Mouse (Mus musculus): ENCODE results near the gene Gm20388. TPM values are rescaled to one million over a fixed set of nuclear protein-coding genes. Genes with fewer than 3 reads are reported as not detected.
A peak's percentile ranks its signal among the peaks of the same experiment; 100 is the strongest.

Gm20388 gene
- polyA plus RNA-seq, 1 experiment from 2014 or later, result not detected

- DNase-seq (ENCODE audit: low spot score), result no peak
- ATAC-seq (ENCODE audit: low FRiP score, low TSS enrichment), result no peak
- Histone ChIP-seq H3K36me3 (ENCODE audit: control insufficient read depth, insufficient read depth, low read length) (no peaks in the 10 kb centered on the region), H3K27me3 (ENCODE audit: control insufficient read depth, insufficient read depth, low read length) (no peaks in the 10 kb centered on the region), H3K9ac (ENCODE audit: low read length) (no peak overlapping the region), H3K9me3 (ENCODE audit: control insufficient read depth, low read length) (no peaks in the 10 kb centered on the region), H3K27ac (replicated peaks) (no peak overlapping the region), H3K4me1 (replicated peaks; ENCODE audit: control insufficient read depth, insufficient read depth) (peaks cover 3% of the 10 kb centered on the region; the same call in 1 of the 2 replicates), H3K4me3 (ENCODE audit: low read depth, low read length) (no peak overlapping the region), H3K4me2 (replicated peaks; ENCODE audit: low read depth) (no peak overlapping the region)
- 14% methylated on average over 7 of the region's 7 CpGs for WGBS
- no peak for TF ChIP-seq CTCF (IDR thresholded peaks at IDR 0.05; ENCODE audit: low read depth)
- no peak for TF ChIP-seq EP300 (optimal IDR thresholded peaks at IDR 0.05)
Observed at GRCm38 (mm10) chr8:124200400-124200799, 4289.8 kb downstream of the Gm20388 start.

GRCm38 (mm10) chr8:124201706-124202105, 4291.1 kb downstream of the Gm20388 start:
- ATAC-seq (ENCODE audit: low FRiP score, low TSS enrichment) (peak; percentile 28; the same call in 1 of the 2 replicates), DNase-seq (ENCODE audit: low spot score) (no peak)
- TF ChIP-seq CTCF (IDR thresholded peaks at IDR 0.05; ENCODE audit: low read depth), result no peak
- no peak for TF ChIP-seq EP300 (optimal IDR thresholded peaks at IDR 0.05)
- Histone ChIP-seq H3K27me3 (ENCODE audit: control insufficient read depth, insufficient read depth, low read length) (no peaks in the 10 kb centered on the region), H3K9ac (ENCODE audit: low read length) (no peak overlapping the region), H3K4me3 (ENCODE audit: low read depth, low read length) (no peak overlapping the region), H3K36me3 (ENCODE audit: control insufficient read depth, insufficient read depth, low read length) (no peaks in the 10 kb centered on the region), H3K4me1 (replicated peaks; ENCODE audit: control insufficient read depth, insufficient read depth) (0 out of 2 replicates have a peak, but pooled peaks cover 1% of the 10 kb centered on the region), H3K9me3 (ENCODE audit: control insufficient read depth, low read length) (no peaks in the 10 kb centered on the region), H3K4me2 (replicated peaks; ENCODE audit: low read depth) (no peak overlapping the region), H3K27ac (replicated peaks) (no peak overlapping the region)
- 44% methylated on average over 8 of the region's 8 CpGs for WGBS

- DNase-seq (ENCODE audit: low spot score), result no peak
- H3K27me3 ChIP-seq (ENCODE audit: control insufficient read depth, insufficient read depth, low read length), result no peaks in the 10 kb centered on the region
Observed at GRCm38 (mm10) chr8:124202895-124203294, 4292.3 kb downstream of the Gm20388 start.

DNA sequence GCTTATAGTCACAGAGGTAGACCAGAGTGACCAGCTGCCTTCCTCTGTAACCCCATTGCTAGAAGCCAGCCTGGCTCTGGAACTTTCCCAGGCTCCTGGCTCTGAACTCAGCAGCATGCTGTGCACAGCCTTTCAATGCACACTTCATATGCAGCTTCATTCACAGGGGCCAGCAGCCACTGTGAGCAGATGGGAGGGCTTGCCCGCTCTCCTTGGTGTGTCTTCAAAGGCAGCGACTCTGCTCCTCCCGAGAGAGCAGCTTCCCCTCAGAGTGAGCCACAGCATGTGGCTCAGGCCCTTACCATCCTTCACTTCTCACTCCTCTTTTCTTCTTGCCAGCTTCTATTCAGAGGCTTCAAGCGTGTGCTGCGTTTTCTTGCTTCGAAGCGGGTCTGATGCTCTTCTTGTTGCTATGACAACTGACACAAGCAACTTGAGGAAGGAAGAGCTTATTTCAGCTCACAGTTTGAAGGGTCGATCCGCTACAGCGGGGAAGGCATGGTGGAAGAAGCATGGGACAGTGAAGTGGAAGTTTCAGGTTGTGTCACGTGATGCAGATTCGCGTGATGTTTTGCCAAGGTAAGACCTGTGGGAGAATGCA, 4293.5 kb downstream of the Gm20388 start:
- Histone ChIP-seq H3K9me3 (ENCODE audit: control insufficient read depth, low read length) (no peaks in the 10 kb centered on the region), H3K27ac (replicated peaks) (no peak overlapping the region), H3K4me3 (ENCODE audit: low read depth, low read length) (no peak overlapping the region), H3K27me3 (ENCODE audit: control insufficient read depth, insufficient read depth, low read length) (no peaks in the 10 kb centered on the region), H3K9ac (ENCODE audit: low read length) (no peak overlapping the region), H3K36me3 (ENCODE audit: control insufficient read depth, insufficient read depth, low read length) (no peaks in the 10 kb centered on the region), H3K4me2 (replicated peaks; ENCODE audit: low read depth) (no peak overlapping the region), H3K4me1 (replicated peaks; ENCODE audit: control insufficient read depth, insufficient read depth) (no peaks in the 10 kb centered on the region)
- TF ChIP-seq EP300 (optimal IDR thresholded peaks at IDR 0.05) (no peak), CTCF (IDR thresholded peaks at IDR 0.05; ENCODE audit: low read depth) (no peak)
- no peak for ATAC-seq (ENCODE audit: low FRiP score, low TSS enrichment)
- 88% methylated on average over 13 of the region's 13 CpGs for WGBS
- DNase-seq (ENCODE audit: low spot score), result no peak

More at GRCm38 (mm10) chr8:124202895-124203294, 4292.3 kb downstream of the Gm20388 start:
- 0 out of 2 replicates have a peak, but pooled peaks have one; percentile 38 for ATAC-seq (ENCODE audit: low FRiP score, low TSS enrichment)
- Histone ChIP-seq H3K27ac (replicated peaks) (0 out of 2 replicates have a peak overlapping the region, but pooled peaks have one; percentile 30), H3K4me3 (ENCODE audit: low read depth, low read length) (no peak overlapping the region), H3K9me3 (ENCODE audit: control insufficient read depth, low read length) (no peaks in the 10 kb centered on the region), H3K4me1 (replicated peaks; ENCODE audit: control insufficient read depth, insufficient read depth) (no peaks in the 10 kb centered on the region), H3K4me2 (replicated peaks; ENCODE audit: low read depth) (no peak overlapping the region), H3K9ac (ENCODE audit: low read length) (no peak overlapping the region), H3K36me3 (ENCODE audit: control insufficient read depth, insufficient read depth, low read length) (no peaks in the 10 kb centered on the region)
- WGBS, result 49% methylated on average over 5 of the region's 5 CpGs
- no peak for TF ChIP-seq CTCF (IDR thresholded peaks at IDR 0.05; ENCODE audit: low read depth)
- TF ChIP-seq EP300 (optimal IDR thresholded peaks at IDR 0.05), result no peak

DNA sequence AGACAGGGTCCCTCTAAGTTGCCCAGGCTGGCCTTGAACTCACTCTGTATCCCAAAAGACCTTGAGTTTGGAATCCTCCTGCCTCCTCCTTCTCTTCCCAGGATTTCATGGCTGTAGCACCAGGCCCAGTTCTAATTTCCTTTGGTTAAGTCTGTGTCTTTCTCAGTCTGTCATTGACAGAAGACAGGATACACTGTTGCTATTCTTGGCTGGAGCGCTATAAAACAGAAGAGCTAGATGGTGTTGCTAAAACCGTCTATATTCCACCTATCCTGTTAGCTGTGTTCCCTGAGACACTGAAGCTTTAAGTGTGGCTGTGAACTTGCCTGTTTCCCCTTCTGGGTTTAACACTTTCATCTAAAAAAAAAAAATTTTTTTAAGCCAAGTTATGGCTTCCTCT, 4301.5 kb downstream of the Gm20388 start:
- Histone ChIP-seq H3K9ac (ENCODE audit: low read length) (no peak overlapping the region), H3K9me3 (ENCODE audit: control insufficient read depth, low read length) (no peaks in the 10 kb centered on the region), H3K36me3 (ENCODE audit: control insufficient read depth, insufficient read depth, low read length) (no peaks in the 10 kb centered on the region), H3K27ac (replicated peaks) (no peak overlapping the region), H3K4me2 (replicated peaks; ENCODE audit: low read depth) (no peak overlapping the region), H3K4me3 (ENCODE audit: low read depth, low read length) (no peak overlapping the region), H3K27me3 (ENCODE audit: control insufficient read depth, insufficient read depth, low read length) (no peaks in the 10 kb centered on the region), H3K4me1 (replicated peaks; ENCODE audit: control insufficient read depth, insufficient read depth) (no peaks in the 10 kb centered on the region)
- no peak for ATAC-seq (ENCODE audit: low FRiP score, low TSS enrichment)
- 43% methylated on average over 2 of the region's 2 CpGs for WGBS
- no peak for DNase-seq (ENCODE audit: low spot score)
- no peak for TF ChIP-seq CTCF (IDR thresholded peaks at IDR 0.05; ENCODE audit: low read depth)
- no peak for TF ChIP-seq EP300 (optimal IDR thresholded peaks at IDR 0.05)

GRCm38 (mm10) chr8:124216951-124217350, 4306.3 kb downstream of the Gm20388 start:
- Histone ChIP-seq H3K4me3 (ENCODE audit: low read depth, low read length) (no peak overlapping the region), H3K27ac (replicated peaks) (no peak overlapping the region), H3K36me3 (ENCODE audit: control insufficient read depth, insufficient read depth, low read length) (no peaks in the 10 kb centered on the region), H3K4me1 (replicated peaks; ENCODE audit: control insufficient read depth, insufficient read depth) (no peaks in the 10 kb centered on the region), H3K9me3 (ENCODE audit: control insufficient read depth, low read length) (no peaks in the 10 kb centered on the region), H3K9ac (ENCODE audit: low read length) (no peak overlapping the region), H3K4me2 (replicated peaks; ENCODE audit: low read depth) (no peak overlapping the region), H3K27me3 (ENCODE audit: control insufficient read depth, insufficient read depth, low read length) (no peaks in the 10 kb centered on the region)
- DNase-seq (ENCODE audit: low spot score), result no peak
- no peak for TF ChIP-seq EP300 (optimal IDR thresholded peaks at IDR 0.05)
- no peak for TF ChIP-seq CTCF (IDR thresholded peaks at IDR 0.05; ENCODE audit: low read depth)
- ATAC-seq (ENCODE audit: low FRiP score, low TSS enrichment), result no peak
